Mouse (Mus musculus) G1E (cell line): Measurements from ENCODE around the gene Adsl. TPM values are rescaled to one million over a fixed set of nuclear protein-coding genes. Genes with fewer than 3 reads are reported as not detected.

Experiments used
- ATAC-seq: 2 replicates; pipeline ENCODE4 v1.8.0; 2016; ENCODE audit warnings: mild to moderate bottlenecking; ENCODE audit not compliant: insufficient number of reproducible peaks, poor library complexity, low FRiP score, severe bottlenecking; ENCODE audit errors: extremely low read depth
- DNase-seq: peaks from one replicate; pipeline ENCODE4 v3.0.0; 2012; ENCODE audit warnings: low spot score
- H3K27me3 ChIP-seq: 2 replicates; pipeline ENCODE4 v1.6.1; 2012; ENCODE audit warnings: mild to moderate bottlenecking, low read length, inconsistent platforms; ENCODE audit not compliant: insufficient read depth
- H3K36me3 ChIP-seq: replicated peaks from 2 replicates; pipeline ENCODE3; 2012; ENCODE audit warnings: mild to moderate bottlenecking, inconsistent platforms
- H3K4me1 ChIP-seq: 2 replicates; pipeline ENCODE4 v1.6.1; 2012; ENCODE audit warnings: low read depth, low read length, inconsistent platforms, mixed read lengths; ENCODE audit not compliant: insufficient read depth
- H3K4me3 ChIP-seq: 2 replicates; pipeline ENCODE4 v1.5.1; 2012; ENCODE audit warnings: low read depth, mild to moderate bottlenecking, inconsistent platforms, low read length, moderate library complexity, mixed read lengths
- H3K9me3 ChIP-seq: replicated peaks from 2 replicates; pipeline ENCODE4 v1.6.1; 2012; ENCODE audit warnings: inconsistent platforms
- CTCF ChIP-seq: IDR thresholded peaks from 2 replicates; pipeline ENCODE4 v1.5.1; 2012; ENCODE audit warnings: low read depth, low read length, inconsistent platforms, mixed read lengths
- GATA1 ChIP-seq: IDR thresholded peaks from 2 replicates; pipeline ENCODE4 v1.6.1; 2012; ENCODE audit warnings: borderline replicate concordance, low read length, inconsistent platforms, mixed read lengths
- GATA2 ChIP-seq: IDR thresholded peaks from 2 replicates; pipeline ENCODE4 v1.6.1; 2012; ENCODE audit warnings: low read depth, low read length, inconsistent platforms, borderline replicate concordance
- POLR2AphosphoS5 ChIP-seq: IDR thresholded peaks from 2 replicates; pipeline ENCODE4 v1.6.1; 2012; ENCODE audit warnings: low read depth, low read length, inconsistent platforms; ENCODE audit not compliant: insufficient replicate concordance
- TAL1 ChIP-seq: conservative IDR thresholded peaks from 2 replicates; pipeline ENCODE4 v1.6.1; 2012; ENCODE audit warnings: low read depth, low read length, inconsistent platforms, mixed read lengths
- polyA plus RNA-seq: library from polyadenylated mRNA; stranded (reverse); fragments of >175 nt; gene quantifications from 2 replicates; pipeline ENCODE4 v1.2.3, GENCODE M21; 2012
- total RNA-seq, 2 experiments: library from RNA; stranded (forward) in 1 of 2; stranded (reverse) in 1 of 2; fragments of 200-1000 nt in 1 of 2; fragments of >200 nt in 1 of 2; fragmentation: Nextera tagmentation in 1 of 2; gene quantifications; 2 replicates each; pipeline ENCODE4 v1.2.3; 2014 to 2017

The Adsl gene
- total and polyA plus RNA-seq, 3 experiments, result 79.0 to 174 (median 112) TPM

GRCm38 (mm10) chr15:80938615-80939014 lies 9.7 kb upstream of the Adsl start:
- DNase-seq, result no peak
- Histone ChIP-seq H3K4me3 (no peak overlapping the region), H3K36me3 (peaks cover 67% of the 10 kb centered on the region), H3K9me3 (no peaks in the 10 kb centered on the region), H3K27me3 (no peaks in the 10 kb centered on the region), H3K4me1 (peaks cover 27% of the 10 kb centered on the region)
- TF ChIP-seq CTCF, result no peak
- no peak for TF ChIP-seq GATA1
- no peak for TF ChIP-seq POLR2AphosphoS5
- TF ChIP-seq TAL1, result no peak
- TF ChIP-seq GATA2, result no peak
- ATAC-seq, result no peak

- TF ChIP-seq TAL1 (no peak), GATA2 (no peak), POLR2AphosphoS5 (no peak), GATA1 (no peak), CTCF (no peak)
- ATAC-seq, result no peak
- Histone ChIP-seq H3K4me1 (peaks cover 22% of the 10 kb centered on the region), H3K27me3 (no peaks in the 10 kb centered on the region), H3K4me3 (no peak overlapping the region), H3K9me3 (no peaks in the 10 kb centered on the region), H3K36me3 (peaks cover 63% of the 10 kb centered on the region)
- DNase-seq, result no peak
Observed at GRCm38 (mm10) chr15:80939401-80939800, 8.9 kb upstream of the Adsl start.

- no peak overlapping the region for H3K4me3 ChIP-seq
- peaks cover 43% of the 10 kb centered on the region for H3K36me3 ChIP-seq
- DNase-seq, result no peak
- no peaks in the 10 kb centered on the region for H3K9me3 ChIP-seq
- ATAC-seq, result no peak
- TF ChIP-seq CTCF (no peak), TAL1 (no peak), POLR2AphosphoS5 (no peak)
- H3K27me3 ChIP-seq, result no peaks in the 10 kb centered on the region
- peaks cover 27% of the 10 kb centered on the region; the same call in 1 of the 2 replicates for H3K4me1 ChIP-seq
Observed at GRCm38 (mm10) chr15:80941468-80942040, 6.7 kb upstream of the Adsl start.

- no peaks in the 10 kb centered on the region for H3K27me3 ChIP-seq
- DNase-seq (no peak), ATAC-seq (no peak)
- no peaks in the 10 kb centered on the region for H3K9me3 ChIP-seq
- peaks cover 35% of the 10 kb centered on the region for H3K36me3 ChIP-seq
- peaks cover 40% of the 10 kb centered on the region for H3K4me1 ChIP-seq
- no peak for TF ChIP-seq GATA2
- peak; percentile 46 for TF ChIP-seq CTCF
- H3K4me3 ChIP-seq, result no peak overlapping the region
Observed at GRCm38 (mm10) chr15:80945851-80946250, 2.4 kb upstream of the Adsl start.

- no peak for TF ChIP-seq GATA2
- no peak for TF ChIP-seq GATA1
- TF ChIP-seq TAL1, result no peak
- TF ChIP-seq CTCF, result no peak
- no peak for TF ChIP-seq POLR2AphosphoS5
- Histone ChIP-seq H3K4me3 (peak overlapping the region; percentile 92), H3K4me1 (peaks cover 48% of the 10 kb centered on the region), H3K36me3 (peaks cover 45% of the 10 kb centered on the region), H3K9me3 (no peaks in the 10 kb centered on the region), H3K27me3 (no peaks in the 10 kb centered on the region)
- DNase-seq (no peak), ATAC-seq (no peak)
Observed at GRCm38 (mm10) chr15:80949431-80949830, 1.1 kb downstream of the Adsl start.

- no peaks in the 10 kb centered on the region for H3K27me3 ChIP-seq
- no peak for ATAC-seq
- H3K4me1 ChIP-seq, result peaks cover 48% of the 10 kb centered on the region
- peaks cover 51% of the 10 kb centered on the region for H3K36me3 ChIP-seq
- no peak for DNase-seq
- TF ChIP-seq TAL1 (no peak), POLR2AphosphoS5 (no peak), CTCF (no peak), GATA2 (no peak), GATA1 (no peak)
- H3K4me3 ChIP-seq, result peak overlapping the region; percentile 92
- no peaks in the 10 kb centered on the region for H3K9me3 ChIP-seq
Observed at GRCm38 (mm10) chr15:80950055-80950454, 1.8 kb downstream of the Adsl start.

- TF ChIP-seq CTCF (no peak), POLR2AphosphoS5 (no peak), GATA2 (no peak), GATA1 (no peak), TAL1 (no peak)
- DNase-seq, result no peak
- H3K36me3 ChIP-seq, result peaks cover 89% of the 10 kb centered on the region
- ATAC-seq, result no peak
- H3K9me3 ChIP-seq, result no peaks in the 10 kb centered on the region
- H3K27me3 ChIP-seq, result no peaks in the 10 kb centered on the region
- H3K4me1 ChIP-seq, result peaks cover 29% of the 10 kb centered on the region
- H3K4me3 ChIP-seq, result no peak overlapping the region
Observed at GRCm38 (mm10) chr15:80953971-80954370, 5.7 kb downstream of the Adsl start.
